Mouse (Mus musculus) cerebellum, adult 2 months (tissue): ENCODE measurements around the gene Pacrg. TPM values are rescaled to one million over a fixed set of nuclear protein-coding genes. Genes with fewer than 3 reads are reported as not detected.

Experiments used
- DNase-seq, 2 experiments: peaks; one replicate each; pipeline ENCODE4 v3.0.0; 2021
- H3K27ac ChIP-seq: fragments of 200-500 bp; 2 replicates; pipeline ENCODE4 v1.5.1; 2012; ENCODE audit warnings: low read length, control low read depth, inconsistent platforms; ENCODE audit not compliant: insufficient read depth
- H3K27me3 ChIP-seq: fragments of 200-500 bp; 2 replicates; pipeline ENCODE4 v1.6.1; 2012; ENCODE audit warnings: inconsistent platforms, mild to moderate bottlenecking, low read length, moderate library complexity; ENCODE audit not compliant: control insufficient read depth, insufficient read depth
- H3K4me1 ChIP-seq: fragments of 200-500 bp; 2 replicates; pipeline ENCODE4 v1.6.1; 2011; ENCODE audit warnings: low read length; ENCODE audit not compliant: control insufficient read depth, insufficient read depth
- H3K4me3 ChIP-seq: fragments of 200-500 bp; replicated peaks from 2 replicates; pipeline ENCODE3; 2011; ENCODE audit warnings: mild to moderate bottlenecking, low read depth, low read length, control low read depth; ENCODE audit not compliant: insufficient read depth
- CTCF ChIP-seq: fragments of 200-500 bp; IDR thresholded peaks from 2 replicates; pipeline ENCODE4 v1.5.1; 2011; ENCODE audit warnings: low read depth, mild to moderate bottlenecking, control low read depth, low read length, moderate library complexity, borderline replicate concordance; ENCODE audit not compliant: insufficient read depth
- POLR2A ChIP-seq: fragments of 200-500 bp; IDR thresholded peaks from 2 replicates; pipeline ENCODE4 v1.6.1; 2011; ENCODE audit warnings: low read length, control low read depth, borderline replicate concordance; ENCODE audit not compliant: insufficient read depth
- WGBS: fragments of 180-500 bp; shearing (Covaris S2); methylation state at CpG from one replicate; pipeline ENCODE4 v1.1.7; 2018; 5-methylcytosine and 5-hydroxymethylcytosine counted together
- polyA plus RNA-seq: library from polyadenylated mRNA; depleted of rRNA; stranded (reverse); fragments of >200 nt; gene quantifications from 2 replicates; pipeline ENCODE4 v1.2.3, GENCODE M21; 2012; rRNA removed

The Pacrg gene
- polyA plus RNA-seq, 1 experiment, result 17.4 TPM

GRCm38 (mm10) chr17:10361882-10362291 lies 478.2 kb downstream of the Pacrg start:
- Histone ChIP-seq H3K27me3 (no peaks in the 10 kb centered on the region), H3K4me3 (no peak overlapping the region), H3K4me1 (no peaks in the 10 kb centered on the region), H3K27ac (no peak overlapping the region)
- 86% methylated on average over 7 of the region's 7 CpGs for WGBS
- TF ChIP-seq POLR2A (no peak), CTCF (no peak)
- DNase-seq, result no peak

- Histone ChIP-seq H3K4me3 (no peak overlapping the region), H3K27me3 (no peaks in the 10 kb centered on the region), H3K27ac (no peak overlapping the region), H3K4me1 (no peaks in the 10 kb centered on the region)
- WGBS, result 37% methylated on average over 4 of the region's 4 CpGs
- TF ChIP-seq CTCF (no peak), POLR2A (no peak)
- DNase-seq, result no peak
These were observed 479.4 kb downstream of the Pacrg start for GRCm38 (mm10) chr17:10360738-10361137.

GRCm38 (mm10) chr17:10359466-10359865 lies 480.6 kb downstream of the Pacrg start:
- H3K4me1 ChIP-seq, result no peaks in the 10 kb centered on the region
- H3K27ac ChIP-seq, result no peak overlapping the region
- H3K4me3 ChIP-seq, result no peak overlapping the region
- no peaks in the 10 kb centered on the region for H3K27me3 ChIP-seq
- no peak for DNase-seq
- 93% methylated on average over 14 of the region's 14 CpGs for WGBS
- TF ChIP-seq POLR2A (no peak), CTCF (no peak)

- 9% methylated on average over 12 of the region's 12 CpGs for WGBS
- no peak overlapping the region for H3K27ac ChIP-seq
- no peak for DNase-seq
- peak overlapping the region; percentile 26 for H3K4me3 ChIP-seq
- TF ChIP-seq CTCF (no peak), POLR2A (no peak)
- H3K27me3 ChIP-seq, result no peaks in the 10 kb centered on the region
- H3K4me1 ChIP-seq, result no peaks in the 10 kb centered on the region
These were observed 482.8 kb downstream of the Pacrg start for GRCm38 (mm10) chr17:10357348-10357747.

- no peak for DNase-seq
- H3K27me3 ChIP-seq, result no peaks in the 10 kb centered on the region
- no peak overlapping the region for H3K4me3 ChIP-seq
- no peak overlapping the region for H3K27ac ChIP-seq
- 69% methylated on average over 6 of the region's 6 CpGs for WGBS
- TF ChIP-seq CTCF, result no peak
- no peak for TF ChIP-seq POLR2A
- no peaks in the 10 kb centered on the region for H3K4me1 ChIP-seq
These were observed 483.8 kb downstream of the Pacrg start for GRCm38 (mm10) chr17:10356294-10356693.

- no peak for DNase-seq
- H3K27me3 ChIP-seq, result no peaks in the 10 kb centered on the region
- no peak overlapping the region for H3K4me3 ChIP-seq
- no peaks in the 10 kb centered on the region for H3K4me1 ChIP-seq
- no peak for TF ChIP-seq CTCF
- TF ChIP-seq POLR2A, result no peak
- H3K27ac ChIP-seq, result no peak overlapping the region
- 41% methylated on average over 8 of the region's 8 CpGs for WGBS
These were observed 484.4 kb downstream of the Pacrg start for GRCm38 (mm10) chr17:10355746-10356145.

Other genes starting within 250 kb of the Pacrg start
- gene Prkn, start 73 bp upstream of the Pacrg start, polyA plus RNA-seq, result 15.1 and 16.7 TPM in 2 replicates